Mouse (Mus musculus): Measurements from ENCODE around the gene Gm21488. TPM values are rescaled to one million over a fixed set of nuclear protein-coding genes. Genes with fewer than 3 reads are reported as not detected.

The Gm21488 gene
- total RNA-seq (2023; ENCODE audit: inconsistent age), result not detected in 4 replicates

GRCm38 (mm10) chrY:27521820-27522219, at the start of gene Gm21488:
Gm21488 (minus strand) TSS chrY:27521920.

